22 mouse cellular contexts compared by ENCODE assay signal in genomic region chr2:43478494-43478893, GRCm38 (mm10).
A peak's percentile ranks its signal among the peaks of the same experiment; 100 is the strongest.
DNase-seq lines count a peak whose midpoint lies in the region; ATAC-seq and TF ChIP-seq lines count a peak whose summit lies in the region.
"Had no signal": no experiment of that assay in that cellular context is flagged by ENCODE, and none has a peak within 500 bp of the region (broad histone marks: within the 10 kb centered on the region; RNA-seq: fewer than 3 reads in every experiment).

No protein-coding gene starts in this region.

- intact Hi-C loops in heart, postnatal 10 days (cut with DNase I) = no loop called here

- TF ChIP-seq CTCF in intestine, postnatal 0 days (IDR thresholded peaks at IDR 0.05; ENCODE audit: low read depth) = no peak
- no peak for TF ChIP-seq CTCF in liver, adult 2 months (IDR thresholded peaks at IDR 0.05; ENCODE audit: low read depth, low read length)
- TF ChIP-seq CTCF in stomach, postnatal 0 days (IDR thresholded peaks at IDR 0.05; ENCODE audit: low read depth) = no peak

- H3K27ac ChIP-seq in intestine, embryonic 15.5 days = no peak overlapping the region
- no peak overlapping the region for H3K27ac ChIP-seq in intestine, postnatal 0 days (ENCODE audit: low read depth, low read length)
- no peak overlapping the region for H3K27ac ChIP-seq in liver, adult 2 months (replicated peaks; ENCODE audit: insufficient read depth, low read depth, low read length)
- H3K27ac ChIP-seq in intestine, embryonic 16.5 days (ENCODE audit: low read length) = no peak overlapping the region
- no peak overlapping the region for H3K27ac ChIP-seq in stomach, postnatal 0 days (replicated peaks)

- H3K4me3 ChIP-seq in intestine, embryonic 15.5 days (replicated peaks) = no peak overlapping the region
- no peak overlapping the region for H3K4me3 ChIP-seq in intestine, postnatal 0 days (ENCODE audit: low read depth, low read length)
- H3K4me3 ChIP-seq in liver, adult 2 months (ENCODE audit: insufficient read depth, low read depth, low read length) = no peak overlapping the region
- no peak overlapping the region for H3K4me3 ChIP-seq in intestine, embryonic 16.5 days (ENCODE audit: low read length)
- H3K4me3 ChIP-seq in stomach, postnatal 0 days (ENCODE audit: low read depth, low read length) = no peak overlapping the region

- peak; percentile 62; the same call in 1 of the 2 replicates for ATAC-seq in intestine, embryonic 15.5 days
- no peak for ATAC-seq in intestine, postnatal 0 days
- peak; percentile 66 for ATAC-seq in intestine, embryonic 16.5 days
- ATAC-seq in stomach, postnatal 0 days (ENCODE audit: low FRiP score, low TSS enrichment) = peak; percentile 61; the same call in 1 of the 2 replicates
- ATAC-seq: activated CD4-positive, CD25-positive, alpha-beta regulatory T cell, adult 4 months; CD4-positive, CD25-positive, alpha-beta regulatory T cell, adult 4 months; Patski had no signal

- no peaks in the 10 kb centered on the region for H3K36me3 ChIP-seq in intestine, embryonic 15.5 days
- H3K36me3 ChIP-seq in intestine, postnatal 0 days (ENCODE audit: control insufficient read depth, insufficient read depth) = no peaks in the 10 kb centered on the region
- no peaks in the 10 kb centered on the region for H3K36me3 ChIP-seq in liver, adult 2 months (ENCODE audit: control insufficient read depth, insufficient read depth, low read length)
- no peaks in the 10 kb centered on the region for H3K36me3 ChIP-seq in intestine, embryonic 16.5 days (ENCODE audit: control insufficient read depth, insufficient read depth, low read length)
- H3K36me3 ChIP-seq in stomach, postnatal 0 days (ENCODE audit: control insufficient read depth, insufficient read depth, low read length) = no peaks in the 10 kb centered on the region
- H3K36me3 ChIP-seq: G1E had no signal

- TF ChIP-seq POLR2A in liver, adult 2 months (IDR thresholded peaks at IDR 0.05; ENCODE audit: extremely low read depth, insufficient read depth, low read length) = no peak

- no peaks in the 10 kb centered on the region for H3K4me1 ChIP-seq in intestine, embryonic 15.5 days (replicated peaks)
- no peaks in the 10 kb centered on the region for H3K4me1 ChIP-seq in intestine, postnatal 0 days (replicated peaks; ENCODE audit: control insufficient read depth, insufficient read depth, low read length)
- H3K4me1 ChIP-seq in liver, adult 2 months (ENCODE audit: control insufficient read depth, insufficient read depth, low read length) = peaks cover 9% of the 10 kb centered on the region; the same call in 1 of the 2 replicates
- no peaks in the 10 kb centered on the region for H3K4me1 ChIP-seq in intestine, embryonic 16.5 days (ENCODE audit: control insufficient read depth, insufficient read depth, low read length)
- H3K4me1 ChIP-seq in stomach, postnatal 0 days (replicated peaks; ENCODE audit: control insufficient read depth, insufficient read depth) = no peaks in the 10 kb centered on the region

- no peaks in the 10 kb centered on the region for H3K27me3 ChIP-seq in intestine, embryonic 15.5 days (replicated peaks)
- no peaks in the 10 kb centered on the region for H3K27me3 ChIP-seq in intestine, postnatal 0 days (replicated peaks; ENCODE audit: control insufficient read depth, insufficient read depth, low read length)
- no peaks in the 10 kb centered on the region for H3K27me3 ChIP-seq in liver, adult 2 months (ENCODE audit: control insufficient read depth, insufficient read depth, low read length)
- no peaks in the 10 kb centered on the region for H3K27me3 ChIP-seq in intestine, embryonic 16.5 days (replicated peaks; ENCODE audit: control insufficient read depth, insufficient read depth, low read length)
- no peaks in the 10 kb centered on the region for H3K27me3 ChIP-seq in stomach, postnatal 0 days (ENCODE audit: control insufficient read depth, insufficient read depth, low read length)
- H3K27me3 ChIP-seq: CH12.LX, Patski had no signal

- no peaks in the 10 kb centered on the region for H3K9me3 ChIP-seq in intestine, embryonic 15.5 days
- no peaks in the 10 kb centered on the region for H3K9me3 ChIP-seq in intestine, postnatal 0 days (ENCODE audit: control insufficient read depth)
- H3K9me3 ChIP-seq in intestine, embryonic 16.5 days (ENCODE audit: control insufficient read depth, low read length) = no peaks in the 10 kb centered on the region
- H3K9me3 ChIP-seq in stomach, postnatal 0 days (ENCODE audit: control insufficient read depth, low read length) = no peaks in the 10 kb centered on the region
- H3K9me3 ChIP-seq: G1E had no signal

- peak; percentile 26 for DNase-seq in liver, adult 2 months (ENCODE audit: extremely low read depth, low read depth, low spot score)
- no peak for DNase-seq in liver
- DNase-seq in stomach, postnatal 0 days (ENCODE audit: low spot score) = no peak
- DNase-seq in kidney, adult 9 months = no peak
- DNase-seq in heart, postnatal 10 days = no peak
- DNase-seq: adrenal gland, adult 2 months; adrenal gland, adult 8-10 months; adrenal gland, postnatal 10 days; adrenal gland, postnatal 14 days; adrenal gland, postnatal 25 days; adrenal gland, postnatal 36 days; B cell, adult 2 months; cerebellum, adult 11 months; cerebellum, adult 11-12 months had no signal

- H3K9ac ChIP-seq in intestine, embryonic 15.5 days = no peak overlapping the region
- no peak overlapping the region for H3K9ac ChIP-seq in intestine, postnatal 0 days (ENCODE audit: low read depth, low read length)
- no peak overlapping the region for H3K9ac ChIP-seq in liver, adult 2 months (ENCODE audit: low read depth, low read length)
- H3K9ac ChIP-seq in intestine, embryonic 16.5 days (ENCODE audit: low read depth, low read length) = no peak overlapping the region
- no peak overlapping the region for H3K9ac ChIP-seq in stomach, postnatal 0 days (ENCODE audit: low read length)

- TF ChIP-seq EP300 in stomach, postnatal 0 days (optimal IDR thresholded peaks at IDR 0.05) = no peak

- no peak overlapping the region for H3K4me2 ChIP-seq in intestine, embryonic 15.5 days (replicated peaks)
- no peak overlapping the region for H3K4me2 ChIP-seq in intestine, postnatal 0 days (replicated peaks; ENCODE audit: low read depth)
- H3K4me2 ChIP-seq in intestine, embryonic 16.5 days (ENCODE audit: low read depth, low read length) = no peak overlapping the region
- H3K4me2 ChIP-seq in stomach, postnatal 0 days (replicated peaks; ENCODE audit: low read depth) = no peak overlapping the region

- H3K79me2 ChIP-seq in liver, adult 2 months (ENCODE audit: control insufficient read depth, insufficient read depth, low read length) = no peaks in the 10 kb centered on the region
